1 mouse cellular context compared by ENCODE assay signal in the genomic region with DNA sequence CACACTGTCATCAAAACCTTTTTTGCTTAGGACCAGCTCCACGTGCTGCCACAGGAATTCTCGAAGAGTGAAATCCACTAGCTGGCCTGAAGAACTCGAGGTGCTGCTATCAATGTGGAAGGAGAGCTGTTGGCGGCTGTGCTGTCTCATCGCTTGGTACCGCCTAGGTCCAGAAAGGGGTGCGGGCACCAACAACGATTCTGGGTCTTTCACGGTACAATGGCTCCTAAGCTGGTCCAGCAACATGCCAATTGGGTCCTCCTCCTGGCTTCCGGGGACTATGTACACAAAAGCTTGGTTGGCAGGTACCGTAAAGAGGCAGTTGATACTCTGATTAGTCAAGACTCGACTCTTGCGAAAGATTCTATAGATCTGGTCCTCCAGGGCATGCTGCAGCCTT.
TF ChIP-seq lines count a peak whose summit lies in the region.

No protein-coding gene starts in this region.

TF ChIP-seq in CH12.LX, 34 proteins besides CTCF, POLR2A, EP300 and RAD21 (continued from another document):
- no peak for TF ChIP-seq GABPA (IDR thresholded peaks at IDR 0.05; ENCODE audit: insufficient replicate concordance, low read depth, low read length)
- no peak for TF ChIP-seq NRF1 (IDR thresholded peaks at IDR 0.05; ENCODE audit: low read depth, low read length)
- no peak for TF ChIP-seq UBTF (IDR thresholded peaks at IDR 0.05; ENCODE audit: low read depth, low read length)
- TF ChIP-seq NELFE (IDR thresholded peaks at IDR 0.05; ENCODE audit: low read depth, low read length): no peak
- TF ChIP-seq CHD1 (IDR thresholded peaks at IDR 0.05; ENCODE audit: low read depth, low read length): no peak
